Mouse (Mus musculus) forebrain, embryonic 15.5 days (tissue): ENCODE measurements around the gene Arl8a. TPM values are rescaled to one million over a fixed set of nuclear protein-coding genes. Genes with fewer than 3 reads are reported as not detected.

Source experiments
- ATAC-seq: fragments of 200-750 bp; cut with Nextera tagmentation; replicated peaks from 2 replicates; pipeline ENCODE4 v1.8.0; 2017; ENCODE audit warnings: mild to moderate bottlenecking, moderate TSS enrichment, moderate library complexity
- H3K27ac ChIP-seq: fragments of 300-500 bp; sonication (generic); replicated peaks from 2 replicates; pipeline ENCODE4 v1.5.1; 2015; ENCODE audit warnings: mild to moderate bottlenecking, inconsistent platforms
- H3K27me3 ChIP-seq: fragments of 300-500 bp; sonication (generic); 2 replicates; pipeline ENCODE4 v1.6.1; 2015; ENCODE audit warnings: inconsistent platforms
- H3K36me3 ChIP-seq: fragments of 300-500 bp; sonication (generic); 2 replicates; pipeline ENCODE4 v1.6.1; 2015; ENCODE audit warnings: mild to moderate bottlenecking, inconsistent platforms
- H3K4me1 ChIP-seq: fragments of 300-500 bp; sonication (generic); 2 replicates; pipeline ENCODE4 v1.6.1; 2015; ENCODE audit warnings: inconsistent platforms
- H3K4me2 ChIP-seq: fragments of 300-500 bp; sonication (generic); replicated peaks from 2 replicates; pipeline ENCODE4 v1.6.1; 2015; ENCODE audit warnings: mild to moderate bottlenecking, inconsistent platforms
- H3K4me3 ChIP-seq: fragments of 300-500 bp; sonication (generic); 2 replicates; pipeline ENCODE4 v1.5.1; 2015; ENCODE audit warnings: mild to moderate bottlenecking, inconsistent platforms
- H3K9ac ChIP-seq: fragments of 300-500 bp; sonication (generic); replicated peaks from 2 replicates; pipeline ENCODE4 v1.6.1; 2015; ENCODE audit warnings: mild to moderate bottlenecking, inconsistent platforms
- H3K9me3 ChIP-seq: fragments of 300-500 bp; sonication (generic); 2 replicates; pipeline ENCODE4 v1.6.1; 2016; ENCODE audit warnings: inconsistent platforms
- WGBS: fragments of 180-500 bp; shearing (Covaris S2); methylation state at CpG from one replicate; pipeline ENCODE4 v1.1.7; 2015; ENCODE audit warnings: mixed read lengths; 5-methylcytosine and 5-hydroxymethylcytosine counted together
- polyA plus RNA-seq: library from polyadenylated mRNA; unstranded; fragments of >200 nt; fragmentation: Nextera tagmentation; extraction: Ambion mirVana; gene quantifications from 2 replicates; pipeline ENCODE4 v1.2.1, GENCODE M21; 2015

Arl8a gene
- polyA plus RNA-seq, 1 experiment from 2014 or later = 307 TPM

DNA sequence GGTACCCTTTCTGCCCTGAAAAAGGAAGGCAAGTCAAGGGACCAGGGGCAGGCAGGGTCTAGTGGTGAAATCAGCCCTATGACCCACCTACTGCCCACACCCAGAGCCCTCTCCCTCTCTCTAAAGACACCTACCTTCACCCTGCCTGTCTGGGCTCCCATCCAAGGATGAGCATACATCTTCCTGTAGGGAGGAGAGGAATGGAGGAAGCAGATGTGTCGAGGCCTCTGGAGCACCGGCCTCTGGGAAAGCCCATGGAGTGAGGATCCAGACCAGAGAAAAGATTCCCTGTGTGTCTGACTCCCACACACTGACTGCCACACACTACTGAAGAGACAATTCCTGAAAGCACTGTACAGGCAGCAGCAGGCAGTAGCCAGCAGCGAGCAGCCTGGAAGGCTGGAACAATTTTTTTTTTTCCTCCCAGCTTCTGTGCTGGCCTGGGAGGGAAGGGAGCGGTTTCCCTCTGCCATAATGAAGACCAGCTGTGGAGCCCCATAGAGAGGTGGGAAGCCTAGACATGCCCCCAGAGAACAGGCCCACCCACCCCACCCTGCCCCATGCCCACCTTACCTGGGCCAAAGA, 20.1 kb upstream of the Arl8a start:
- no peak overlapping the region for H3K9ac ChIP-seq
- WGBS = 67% methylated on average over 4 of the region's 4 CpGs
- no peaks in the 10 kb centered on the region for H3K9me3 ChIP-seq
- no peak for ATAC-seq
- no peaks in the 10 kb centered on the region for H3K36me3 ChIP-seq
- no peaks in the 10 kb centered on the region for H3K4me1 ChIP-seq
- H3K27ac ChIP-seq = no peak overlapping the region
- H3K4me3 ChIP-seq = no peak overlapping the region
- H3K4me2 ChIP-seq = no peak overlapping the region
- H3K27me3 ChIP-seq = no peaks in the 10 kb centered on the region

DNA sequence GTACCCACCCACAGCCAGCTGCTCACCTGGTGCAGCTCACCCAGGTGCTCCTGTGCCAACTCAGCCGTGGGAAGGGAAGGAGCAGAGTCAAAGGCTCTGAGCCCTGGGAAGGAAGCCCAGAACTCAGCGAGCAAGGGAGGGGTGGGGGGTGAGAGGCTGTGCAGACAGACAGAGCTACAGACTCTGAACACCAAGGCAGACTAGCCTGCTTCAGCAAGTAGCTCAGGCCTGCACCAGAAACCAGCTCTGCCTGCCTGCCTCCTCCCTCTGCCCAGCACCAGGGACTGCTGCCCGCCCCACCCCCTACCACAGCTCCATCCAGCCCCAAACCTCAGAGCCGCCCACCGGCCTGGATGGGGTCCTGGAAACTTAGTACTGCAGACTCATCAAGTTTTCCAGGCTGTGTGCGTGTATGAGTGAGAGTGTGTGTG, 18.6 kb upstream of the Arl8a start:
- Histone ChIP-seq H3K27ac (no peak overlapping the region), H3K9ac (no peak overlapping the region), H3K4me2 (no peak overlapping the region), H3K4me1 (no peaks in the 10 kb centered on the region), H3K36me3 (no peaks in the 10 kb centered on the region), H3K9me3 (no peaks in the 10 kb centered on the region), H3K27me3 (no peaks in the 10 kb centered on the region), H3K4me3 (no peak overlapping the region)
- 39% methylated on average over 6 of the region's 6 CpGs for WGBS
- no peak for ATAC-seq

DNA sequence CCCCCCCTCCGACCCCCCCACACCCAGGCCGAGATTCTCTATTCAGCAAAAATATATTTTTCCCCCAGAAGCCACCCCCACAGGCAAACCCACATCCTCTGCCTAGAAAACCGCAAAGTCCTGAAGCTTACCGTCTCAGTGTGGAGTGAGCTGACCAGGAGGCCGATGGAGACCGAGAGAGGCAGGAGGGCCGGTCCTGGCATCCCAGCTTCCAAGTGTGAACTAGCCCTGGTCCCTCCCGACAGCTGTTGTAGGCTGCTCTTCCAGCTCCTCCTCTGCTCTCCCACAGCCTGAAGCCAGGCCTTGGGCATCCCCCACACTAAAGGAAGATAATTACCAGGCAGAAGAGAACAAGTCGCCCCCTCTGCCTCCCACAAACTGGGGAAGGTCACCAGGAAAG, 17.6 kb upstream of the Arl8a start:
- ATAC-seq = no peak
- H3K9me3 ChIP-seq = no peaks in the 10 kb centered on the region
- no peak overlapping the region for H3K4me3 ChIP-seq
- H3K9ac ChIP-seq = no peak overlapping the region
- H3K4me2 ChIP-seq = no peak overlapping the region
- no peak overlapping the region for H3K27ac ChIP-seq
- H3K4me1 ChIP-seq = no peaks in the 10 kb centered on the region
- H3K27me3 ChIP-seq = no peaks in the 10 kb centered on the region
- no peaks in the 10 kb centered on the region for H3K36me3 ChIP-seq
- 27% methylated on average over 9 of the region's 9 CpGs for WGBS

DNA sequence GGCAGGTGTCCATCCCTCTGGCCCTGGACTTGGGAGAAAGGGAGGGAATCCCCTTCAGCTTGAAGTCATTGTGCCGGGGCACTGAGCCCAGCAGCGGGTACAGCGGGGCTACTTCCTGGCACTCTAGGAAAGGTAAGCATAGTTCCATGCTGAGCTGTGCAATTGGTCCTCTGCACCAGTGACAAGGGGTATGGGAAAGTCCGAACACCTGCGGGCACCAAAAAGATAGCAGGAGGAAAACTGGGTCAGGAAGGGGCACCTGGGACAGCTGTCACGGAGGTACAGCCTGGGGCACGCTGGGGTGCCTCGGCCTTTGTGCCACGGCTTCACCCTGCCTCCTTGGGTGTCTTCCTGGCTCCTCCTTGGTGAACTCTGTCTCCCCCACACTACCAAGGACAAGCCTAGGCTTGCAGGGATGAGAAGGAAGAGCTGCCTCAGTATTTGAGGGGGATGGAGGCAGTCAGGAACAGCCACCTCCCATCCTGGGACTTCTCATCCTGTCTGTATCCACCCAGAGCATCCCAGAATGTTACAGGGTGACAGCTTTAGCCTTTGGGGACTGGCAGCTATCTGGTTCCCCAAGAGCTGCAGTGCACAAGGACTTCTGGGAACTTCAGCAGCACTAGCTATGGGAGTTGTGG, 17.0 kb upstream of the Arl8a start:
- ATAC-seq = no peak
- Histone ChIP-seq H3K27me3 (no peaks in the 10 kb centered on the region), H3K9me3 (no peaks in the 10 kb centered on the region), H3K4me1 (no peaks in the 10 kb centered on the region), H3K9ac (no peak overlapping the region), H3K27ac (no peak overlapping the region), H3K36me3 (no peaks in the 10 kb centered on the region), H3K4me2 (no peak overlapping the region), H3K4me3 (no peak overlapping the region)
- WGBS = 59% methylated on average over 9 of the region's 9 CpGs

DNA sequence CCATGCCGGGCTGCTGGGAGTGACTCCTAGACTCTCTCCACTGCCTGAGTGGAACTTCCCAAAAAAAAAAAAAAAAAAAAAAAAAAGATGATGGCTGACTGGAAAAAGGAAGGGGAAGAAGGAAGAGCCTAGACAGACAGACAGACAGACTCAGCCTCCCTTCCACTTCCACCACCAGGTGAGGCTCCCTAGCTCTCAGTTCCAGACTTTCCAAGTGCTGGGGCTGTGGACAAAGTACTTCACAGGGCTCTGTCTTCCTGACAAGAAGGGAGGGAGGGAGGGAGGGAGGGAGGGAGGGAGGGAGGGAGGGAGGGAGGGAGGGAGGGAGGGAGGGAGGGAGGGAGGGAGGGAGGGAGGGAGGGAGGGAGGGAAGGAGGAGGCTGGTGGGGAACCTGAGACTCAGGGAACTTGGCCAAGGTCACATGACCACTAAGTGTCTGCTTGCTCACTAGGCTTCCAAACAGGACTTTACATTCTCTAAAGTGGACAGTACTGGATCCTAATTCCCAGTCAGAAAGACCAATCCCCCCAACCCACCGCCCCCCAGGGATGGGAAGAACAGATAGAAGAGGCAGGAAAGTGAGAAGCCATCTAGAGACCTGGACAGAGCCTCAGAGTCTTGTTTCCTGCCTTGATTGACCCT, 16.1 kb upstream of the Arl8a start:
- Histone ChIP-seq H3K36me3 (no peaks in the 10 kb centered on the region), H3K27ac (no peak overlapping the region), H3K27me3 (no peaks in the 10 kb centered on the region), H3K9me3 (no peaks in the 10 kb centered on the region), H3K9ac (no peak overlapping the region), H3K4me1 (no peaks in the 10 kb centered on the region), H3K4me3 (no peak overlapping the region), H3K4me2 (no peak overlapping the region)
- no peak for ATAC-seq
- 70% methylated on average over 2 of the region's 2 CpGs for WGBS

DNA sequence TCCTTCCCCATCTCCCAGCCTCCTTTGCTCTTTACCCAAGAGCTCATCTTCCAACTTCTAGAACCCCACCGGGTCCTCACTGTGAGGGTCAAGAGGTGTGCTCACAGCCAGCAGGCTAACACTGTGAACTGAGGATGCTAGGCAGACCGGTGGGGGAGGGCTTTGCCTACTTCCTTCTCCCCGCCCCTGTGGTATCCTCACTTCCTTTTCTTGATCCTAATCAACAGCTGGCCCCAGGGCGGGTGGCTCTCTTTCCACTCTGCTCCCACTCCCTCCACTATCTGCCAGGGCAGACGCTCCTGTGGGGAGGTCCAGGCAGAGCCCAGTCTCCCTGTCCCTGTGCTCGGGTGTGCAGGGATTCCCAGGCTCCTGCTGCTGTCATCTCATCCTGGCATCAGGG, 15.6 kb upstream of the Arl8a start:
- Histone ChIP-seq H3K4me2 (no peak overlapping the region), H3K9me3 (no peaks in the 10 kb centered on the region), H3K27me3 (no peaks in the 10 kb centered on the region), H3K9ac (no peak overlapping the region), H3K4me3 (no peak overlapping the region), H3K27ac (no peak overlapping the region), H3K4me1 (no peaks in the 10 kb centered on the region), H3K36me3 (no peaks in the 10 kb centered on the region)
- 49% methylated on average over 6 of the region's 6 CpGs for WGBS
- no peak for ATAC-seq

DNA sequence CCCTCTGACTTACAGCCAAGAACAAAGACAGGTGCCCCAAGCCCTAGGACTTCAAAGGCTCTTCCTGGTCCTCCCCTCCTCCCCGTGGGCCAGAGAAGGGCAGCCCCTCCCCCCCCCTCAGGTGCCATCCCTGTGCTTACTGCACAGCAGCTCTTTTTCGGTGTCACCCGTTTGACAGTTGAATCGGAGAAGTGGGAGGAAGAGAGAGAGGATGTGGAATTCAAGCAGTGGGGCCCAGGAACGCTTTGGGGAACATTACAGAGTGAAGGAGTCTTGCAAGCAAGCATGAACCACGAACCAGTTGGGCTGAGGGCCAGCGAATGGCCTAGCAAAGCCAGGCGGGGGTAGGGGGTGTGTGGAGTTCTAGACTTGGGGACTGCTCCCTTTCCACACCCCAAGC, 15.1 kb upstream of the Arl8a start:
- Histone ChIP-seq H3K27me3 (no peaks in the 10 kb centered on the region), H3K4me3 (no peak overlapping the region), H3K27ac (no peak overlapping the region), H3K36me3 (no peaks in the 10 kb centered on the region), H3K9me3 (no peaks in the 10 kb centered on the region), H3K4me2 (no peak overlapping the region), H3K9ac (no peak overlapping the region), H3K4me1 (no peaks in the 10 kb centered on the region)
- WGBS = 66% methylated on average over 8 of the region's 8 CpGs
- ATAC-seq = no peak

DNA sequence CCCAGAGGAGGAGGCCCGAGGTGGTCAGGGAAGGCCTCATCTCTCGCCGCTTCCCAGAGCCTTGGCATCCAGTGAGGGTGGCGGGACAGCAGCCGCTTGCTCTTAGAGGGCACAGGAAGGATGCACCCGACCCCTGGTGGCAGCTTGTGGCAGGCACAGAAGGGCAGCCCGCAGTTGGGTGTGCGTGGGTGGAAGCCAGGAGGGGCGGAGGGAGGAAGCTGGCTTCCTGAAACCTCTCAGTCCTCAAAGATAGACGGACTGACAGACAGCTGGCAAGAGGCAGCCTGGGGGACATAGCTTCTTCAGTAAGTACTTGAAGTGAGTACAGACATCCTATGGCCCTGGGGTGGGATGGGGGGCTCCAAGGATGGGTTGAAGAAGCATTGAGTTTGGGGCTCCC, 14.2 kb upstream of the Arl8a start, which contains the start of gene Ptpn7:
Ptpn7 (plus strand) TSS at position 228 of the 400 bp plus-strand sequence.
- no peaks in the 10 kb centered on the region for H3K27me3 ChIP-seq
- 42% methylated on average over 10 of the region's 10 CpGs for WGBS
- no peak within 1 kb of the TSS for H3K4me3 ChIP-seq
- no peak for ATAC-seq
- H3K9ac ChIP-seq = no peak within 1 kb of the TSS
- no peaks in the 10 kb centered on the region for H3K36me3 ChIP-seq
- H3K27ac ChIP-seq = no peak within 1 kb of the TSS
- no peak within 1 kb of the TSS for H3K4me2 ChIP-seq
- no peaks in the 10 kb centered on the region for H3K4me1 ChIP-seq
- H3K9me3 ChIP-seq = no peaks in the 10 kb centered on the region

DNA sequence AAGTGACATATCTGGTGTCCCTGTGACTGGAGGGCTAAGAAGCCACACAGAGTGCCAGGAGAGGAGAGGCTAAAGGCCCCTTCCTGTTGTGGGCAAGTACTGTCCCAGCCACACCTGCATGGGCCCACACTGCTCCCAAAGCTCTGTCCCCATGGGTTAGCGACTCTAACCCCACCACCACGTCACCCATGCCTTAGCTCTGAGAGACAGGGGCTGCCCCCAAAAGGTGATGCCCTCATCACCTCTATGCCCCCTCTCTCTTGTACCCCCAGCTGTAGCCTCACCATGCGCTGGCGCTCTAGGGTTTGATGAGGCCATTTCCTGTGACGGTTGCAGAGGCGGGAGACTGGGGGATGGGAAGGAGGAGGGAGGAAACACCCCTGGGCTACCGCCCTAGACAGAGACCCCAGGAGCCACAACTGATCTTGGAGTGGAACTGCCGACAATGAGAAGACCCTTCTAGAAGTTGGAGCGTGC, 13.7 kb upstream of the Arl8a start:
- ATAC-seq = no peak
- Histone ChIP-seq H3K9me3 (no peaks in the 10 kb centered on the region), H3K4me2 (no peak overlapping the region), H3K4me3 (no peak overlapping the region), H3K9ac (no peak overlapping the region), H3K27me3 (no peaks in the 10 kb centered on the region), H3K36me3 (no peaks in the 10 kb centered on the region), H3K27ac (no peak overlapping the region), H3K4me1 (no peaks in the 10 kb centered on the region)
- 94% methylated on average over 9 of the region's 9 CpGs for WGBS

DNA sequence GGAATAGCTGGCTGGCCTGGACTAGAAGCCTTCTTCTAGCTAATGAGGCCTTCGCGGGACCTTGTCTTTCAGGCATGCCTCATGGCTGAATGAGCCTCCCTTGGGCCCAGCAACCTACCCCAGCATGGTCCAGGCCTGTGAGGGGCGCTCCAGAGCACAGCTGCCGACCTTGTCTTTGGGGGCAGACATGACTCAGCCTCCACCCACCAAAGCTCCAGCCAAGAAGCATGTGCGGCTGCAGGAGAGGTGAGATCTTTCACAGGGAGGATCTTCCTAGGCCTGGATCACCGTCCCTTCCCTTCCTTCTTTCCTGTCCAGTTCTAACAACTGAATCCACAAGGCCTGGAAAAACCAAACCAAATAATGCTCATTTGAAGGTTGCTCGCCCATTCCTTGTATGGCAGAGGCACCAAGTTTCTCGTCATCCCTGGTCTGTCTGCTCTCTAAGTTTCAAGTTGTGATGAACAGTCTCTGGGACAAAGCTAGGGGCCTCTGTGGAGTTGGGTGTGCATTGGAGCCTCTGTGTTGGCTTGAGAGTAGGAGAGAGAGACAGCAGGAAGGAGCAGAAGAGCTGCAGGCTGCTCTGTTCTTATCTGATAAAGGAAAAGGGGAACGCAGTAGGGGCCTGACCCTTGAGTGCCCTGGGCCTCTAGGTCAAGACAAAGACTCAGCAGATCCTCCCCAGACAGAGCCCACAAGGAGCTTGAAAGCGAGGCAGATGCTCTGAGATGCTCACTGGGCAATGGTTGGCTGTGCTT, 12.8 kb upstream of the Arl8a start:
- no peak overlapping the region for H3K27ac ChIP-seq
- no peak overlapping the region for H3K4me3 ChIP-seq
- H3K27me3 ChIP-seq = no peaks in the 10 kb centered on the region
- H3K4me2 ChIP-seq = no peak overlapping the region
- H3K4me1 ChIP-seq = no peaks in the 10 kb centered on the region
- H3K9me3 ChIP-seq = no peaks in the 10 kb centered on the region
- no peaks in the 10 kb centered on the region for H3K36me3 ChIP-seq
- no peak for ATAC-seq
- WGBS = 87% methylated on average over 10 of the region's 10 CpGs
- H3K9ac ChIP-seq = no peak overlapping the region

DNA sequence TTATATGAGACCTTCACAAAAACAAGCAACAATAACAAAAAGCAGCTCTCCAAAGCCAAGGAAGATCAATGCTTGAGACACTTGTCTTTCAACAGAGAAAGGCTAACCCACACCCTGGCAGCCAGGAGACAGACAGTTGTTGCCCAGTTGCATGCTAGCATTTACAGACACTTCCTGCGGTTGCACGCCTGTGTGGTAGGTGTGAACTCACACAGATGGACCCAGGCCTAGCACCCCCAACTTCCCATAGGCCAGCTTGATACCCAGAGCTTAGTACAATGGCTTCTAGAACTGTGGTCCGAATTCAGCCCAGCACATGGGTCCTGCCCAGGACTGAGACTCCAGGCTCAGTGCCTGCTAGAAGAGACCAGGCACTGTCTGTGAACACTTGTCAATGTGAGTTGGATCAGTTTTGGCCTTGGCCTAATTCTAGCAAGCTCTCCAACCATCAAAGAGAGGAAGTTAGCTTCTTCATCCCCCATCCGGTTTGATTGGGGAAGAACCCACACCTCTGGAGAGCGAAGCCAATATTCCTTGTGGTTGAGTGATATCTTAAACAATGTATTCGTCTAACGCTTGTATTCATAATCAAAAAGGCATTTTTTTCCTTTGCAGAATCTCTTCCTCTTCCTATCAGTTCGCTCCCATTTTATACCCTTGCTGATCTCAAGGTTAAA, 11.4 kb upstream of the Arl8a start:
- WGBS = 92% methylated on average over 8 of the region's 8 CpGs
- ATAC-seq = no peak
- H3K4me3 ChIP-seq = no peak overlapping the region

DNA sequence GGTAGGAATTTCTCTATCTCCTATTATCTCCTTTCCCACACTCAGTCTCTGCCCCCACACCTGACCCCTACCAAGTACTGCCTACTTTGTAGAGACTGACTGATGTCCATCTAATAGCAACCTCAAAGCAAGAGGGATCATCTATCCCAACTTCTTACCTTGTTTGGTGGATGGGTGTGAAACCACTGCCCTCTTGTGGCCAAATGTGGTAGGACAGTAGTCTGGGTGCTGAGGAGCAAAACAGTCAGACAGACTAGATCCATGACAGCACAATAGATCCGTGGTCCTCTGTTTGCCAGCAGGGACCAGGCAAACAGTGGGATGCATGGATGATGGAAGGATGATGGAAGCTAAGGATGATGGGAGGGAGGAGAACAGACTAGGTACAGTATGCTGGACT, 10.1 kb upstream of the Arl8a start:
- H3K27ac ChIP-seq = no peak overlapping the region
- no peaks in the 10 kb centered on the region for H3K36me3 ChIP-seq
- no peaks in the 10 kb centered on the region for H3K4me1 ChIP-seq
- no peaks in the 10 kb centered on the region for H3K27me3 ChIP-seq
- no peak; the same call in 1 of the 2 replicates for ATAC-seq
- no peak overlapping the region for H3K9ac ChIP-seq
- H3K4me2 ChIP-seq = no peak overlapping the region
- WGBS = 5% methylated on average over 1 of the region's 1 CpGs
- H3K4me3 ChIP-seq = no peak overlapping the region
- H3K9me3 ChIP-seq = no peaks in the 10 kb centered on the region

More for the DNA sequence above, 11.4 kb upstream of the Arl8a start:
- no peak overlapping the region for H3K27ac ChIP-seq
- H3K9me3 ChIP-seq = no peaks in the 10 kb centered on the region
- H3K27me3 ChIP-seq = no peaks in the 10 kb centered on the region
- H3K4me2 ChIP-seq = no peak overlapping the region
- H3K4me1 ChIP-seq = no peaks in the 10 kb centered on the region
- no peaks in the 10 kb centered on the region for H3K36me3 ChIP-seq
- H3K9ac ChIP-seq = no peak overlapping the region
